Mouse (Mus musculus): ENCODE measurements around the gene Adamtsl1.

DNA sequence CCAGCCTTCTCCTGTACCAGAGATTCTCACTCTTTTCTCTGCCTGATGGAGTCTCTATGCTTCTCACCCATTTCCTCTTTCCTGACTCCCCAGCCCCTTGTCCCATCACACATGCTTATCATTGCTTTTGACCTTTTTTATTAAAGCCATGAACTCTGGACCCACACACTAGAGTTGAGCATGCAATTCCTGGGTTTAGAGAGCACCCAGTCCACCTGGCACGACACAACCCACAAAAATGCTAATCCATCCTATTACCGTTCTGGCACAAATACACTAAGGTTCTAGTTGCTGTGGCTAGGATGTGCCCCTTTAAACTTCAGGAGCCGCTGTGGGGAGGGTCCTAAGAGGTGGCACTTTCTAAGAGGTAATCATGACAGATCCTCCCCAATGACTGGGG, 921.7 kb downstream of the Adamtsl1 start:
- TF ChIP-seq CTCF (IDR thresholded peaks at IDR 0.05): no peak
- no peak for TF ChIP-seq EP300 (IDR thresholded peaks at IDR 0.05)
